14 mouse cellular contexts compared by ENCODE assay signal in genomic region chr10:105926229-105926911, GRCm38 (mm10).
DNase-seq lines count a peak whose midpoint lies in the region; ATAC-seq lines count a peak whose summit lies in the region.
"Had no signal": no experiment of that assay in that cellular context is flagged by ENCODE, and none has a peak within 500 bp of the region (broad histone marks: within the 10 kb centered on the region; RNA-seq: fewer than 3 reads in every experiment).

No protein-coding gene starts in this region.

- WGBS in midbrain, embryonic 12.5 days = 87% methylated on average over 5 of the region's 5 CpGs
- WGBS in midbrain, embryonic 15.5 days = 79% methylated on average over 5 of the region's 5 CpGs
- WGBS in forebrain, embryonic 15.5 days = 43% methylated on average over 5 of the region's 5 CpGs

- H3K36me3 ChIP-seq in midbrain, embryonic 12.5 days = no peaks in the 10 kb centered on the region
- H3K36me3 ChIP-seq in midbrain, embryonic 15.5 days (replicated peaks) = no peaks in the 10 kb centered on the region
- H3K36me3 ChIP-seq in forebrain, embryonic 15.5 days = no peaks in the 10 kb centered on the region

- H3K4me2 ChIP-seq in midbrain, embryonic 12.5 days (replicated peaks) = no peak overlapping the region
- H3K4me2 ChIP-seq in midbrain, embryonic 15.5 days = no peak overlapping the region
- H3K4me2 ChIP-seq in forebrain, embryonic 15.5 days (replicated peaks) = no peak overlapping the region

- intact Hi-C loops in gastrocnemius, postnatal 14 days (cut with DNase I; ENCODE audit: low total_unique reads) = no loop called here

- H3K9ac ChIP-seq in midbrain, embryonic 12.5 days (replicated peaks) = no peak overlapping the region
- H3K9ac ChIP-seq in midbrain, embryonic 15.5 days = no peak overlapping the region
- H3K9ac ChIP-seq in forebrain, embryonic 15.5 days (replicated peaks) = no peak overlapping the region
- H3K9ac ChIP-seq: liver, embryonic 14.5 days had no signal

- peak; percentile 11 for DNase-seq in layer of hippocampus, adult 9-11 months
- DNase-seq in retina, postnatal 1 day = peak; percentile 70
- no peak for DNase-seq in gastrocnemius, postnatal 14 days
- no peak for DNase-seq in cerebellum, adult 11 months
- DNase-seq in gastrocnemius, postnatal 10 days = no peak
- DNase-seq: adrenal gland, adult 2 months; gastrocnemius, adult 2 months had no signal

- H3K4me1 ChIP-seq in midbrain, embryonic 12.5 days = no peaks in the 10 kb centered on the region
- no peaks in the 10 kb centered on the region for H3K4me1 ChIP-seq in midbrain, embryonic 15.5 days
- H3K4me1 ChIP-seq in forebrain, embryonic 15.5 days = peaks cover 9% of the 10 kb centered on the region

- H3K27me3 ChIP-seq in midbrain, embryonic 12.5 days = 0 out of 2 replicates have a peak, but pooled peaks cover 8% of the 10 kb centered on the region
- H3K27me3 ChIP-seq in midbrain, embryonic 15.5 days (replicated peaks) = no peaks in the 10 kb centered on the region
- H3K27me3 ChIP-seq in forebrain, embryonic 15.5 days = no peaks in the 10 kb centered on the region

- no peaks in the 10 kb centered on the region for H3K9me3 ChIP-seq in midbrain, embryonic 12.5 days
- H3K9me3 ChIP-seq in midbrain, embryonic 15.5 days = no peaks in the 10 kb centered on the region
- H3K9me3 ChIP-seq in forebrain, embryonic 15.5 days = no peaks in the 10 kb centered on the region

- peak; percentile 79 for ATAC-seq in midbrain, embryonic 12.5 days (ENCODE audit: low FRiP score, low read depth)
- ATAC-seq in midbrain, embryonic 15.5 days (replicated peaks) = no peak; the same call in 1 of the 2 replicates
- ATAC-seq in forebrain, embryonic 15.5 days (replicated peaks) = peak; percentile 93
- ATAC-seq: intestine, postnatal 0 days had no signal

- H3K4me3 ChIP-seq in midbrain, embryonic 12.5 days = no peak overlapping the region
- H3K4me3 ChIP-seq in midbrain, embryonic 15.5 days = no peak overlapping the region
- no peak overlapping the region for H3K4me3 ChIP-seq in forebrain, embryonic 15.5 days
- H3K4me3 ChIP-seq: gastrocnemius, adult 2 months; left cerebral cortex, adult 2 months had no signal

- H3K27ac ChIP-seq in midbrain, embryonic 12.5 days (replicated peaks) = no peak overlapping the region
- no peak overlapping the region for H3K27ac ChIP-seq in midbrain, embryonic 15.5 days
- peak overlapping the region; percentile 37 for H3K27ac ChIP-seq in forebrain, embryonic 15.5 days (replicated peaks)
- H3K27ac ChIP-seq: gastrocnemius, adult 2 months; left cerebral cortex, adult 2 months; liver, embryonic 14.5 days; macrophage had no signal

Comparison
In these comparisons a context has a peak if more than half of its experiments do, and no peak if none do; other contexts are left out.
1. DNase-seq: peak in layer of hippocampus, adult 9-11 months (single experiment) and retina, postnatal 1 day (single experiment); none in gastrocnemius, postnatal 14 days (single experiment), cerebellum, adult 11 months (single experiment) and gastrocnemius, postnatal 10 days (single experiment).